Mouse (Mus musculus) MEL (cell line): ENCODE measurements around the gene Gm20481. TPM values are rescaled to one million over a fixed set of nuclear protein-coding genes. Genes with fewer than 3 reads are reported as not detected.

Source experiments
- DNase-seq: peaks from one replicate; pipeline ENCODE4 v3.0.0; 2011; ENCODE audit warnings: low read depth, low spot score
- H3K27ac ChIP-seq: 2 replicates; pipeline ENCODE4 v1.5.1; 2012; ENCODE audit warnings: low read depth, mild to moderate bottlenecking, control low read depth, low read length, moderate library complexity; ENCODE audit not compliant: control insufficient read depth
- H3K27me3 ChIP-seq, 2 experiments: fragments of 150-350 bp in 1 of 2; sonication (generic) in 1 of 2; 2 replicates each; pipeline ENCODE4 v1.6.1; 2012; ENCODE audit warnings: low read length in 2 of 2, mild to moderate bottlenecking in 2 of 2, improper control_type of control experiment in 1 of 2, moderate library complexity in 1 of 2; ENCODE audit not compliant: insufficient read depth in 2 of 2, control insufficient read depth in 1 of 2
- H3K36me3 ChIP-seq, 2 experiments: 2 replicates each; pipeline ENCODE4 v1.6.1; 2012 to 2014; ENCODE audit warnings: low read length in 2 of 2, improper control_type of control experiment in 1 of 2, inconsistent platforms in 1 of 2, mild to moderate bottlenecking in 1 of 2; ENCODE audit not compliant: insufficient read depth in 2 of 2, control insufficient read depth in 1 of 2
- H3K4me1 ChIP-seq, 2 experiments: fragments of 150-350 bp in 1 of 2; sonication (generic) in 1 of 2; 2 replicates each; pipeline ENCODE4 v1.6.1; 2012; ENCODE audit warnings: low read length in 2 of 2, improper control_type of control experiment in 1 of 2, mild to moderate bottlenecking in 1 of 2; ENCODE audit not compliant: insufficient read depth in 2 of 2, control insufficient read depth in 1 of 2
- H3K4me3 ChIP-seq, 2 experiments: fragments of 150-350 bp in 1 of 2; sonication (generic) in 1 of 2; 2 replicates each; pipeline ENCODE4 v1.5.1; 2012; ENCODE audit warnings: low read depth in 2 of 2, low read length in 2 of 2, mild to moderate bottlenecking in 2 of 2, moderate library complexity in 2 of 2, control low read depth in 1 of 2, improper control_type of control experiment in 1 of 2; ENCODE audit not compliant: control insufficient read depth in 1 of 2, insufficient read depth in 1 of 2
- H3K79me2 ChIP-seq: 2 replicates; pipeline ENCODE4 v1.6.1; 2012; ENCODE audit warnings: mild to moderate bottlenecking, low read length, moderate library complexity; ENCODE audit not compliant: control insufficient read depth, poor library complexity, insufficient read depth
- H3K9ac ChIP-seq: 2 replicates; pipeline ENCODE4 v1.6.1; 2012; ENCODE audit warnings: low read depth, mild to moderate bottlenecking, control low read depth, low read length, moderate library complexity; ENCODE audit not compliant: control insufficient read depth, poor library complexity, severe bottlenecking
- H3K9me3 ChIP-seq: fragments of 150-350 bp; sonication (generic); replicated peaks from 2 replicates; pipeline ENCODE4 v1.6.1; 2012; ENCODE audit warnings: mild to moderate bottlenecking, low read length, improper control_type of control experiment, moderate library complexity; ENCODE audit not compliant: insufficient read depth
- BHLHE40 ChIP-seq: IDR thresholded peaks from 2 replicates; pipeline ENCODE4 v1.6.1; 2012; ENCODE audit warnings: low read depth, mild to moderate bottlenecking, inconsistent platforms, low read length, improper control_type of control experiment, borderline replicate concordance
- CHD1 ChIP-seq: IDR thresholded peaks from 2 replicates; pipeline ENCODE4 v1.6.1; 2012; ENCODE audit warnings: low read depth, mild to moderate bottlenecking, inconsistent platforms, low read length, improper control_type of control experiment
- CHD2 ChIP-seq: IDR thresholded peaks from 2 replicates; pipeline ENCODE4 v1.6.1; 2011; ENCODE audit warnings: low read length, improper control_type of control experiment
- E2F4 ChIP-seq: IDR thresholded peaks from 2 replicates; pipeline ENCODE4 v1.6.1; 2011; ENCODE audit warnings: low read depth, low read length, improper control_type of control experiment, borderline replicate concordance
- EP300 ChIP-seq, 2 experiments: IDR thresholded peaks; 2 replicates each; pipeline ENCODE4 v1.6.1; 2011; ENCODE audit warnings: improper control_type of control experiment in 2 of 2, low read length in 2 of 2, low read depth in 1 of 2, mild to moderate bottlenecking in 1 of 2
- ETS1 ChIP-seq: IDR thresholded peaks from 2 replicates; pipeline ENCODE4 v1.6.1; 2012; ENCODE audit warnings: low read depth, mild to moderate bottlenecking, inconsistent platforms, low read length, improper control_type of control experiment, moderate library complexity
- GABPA ChIP-seq: IDR thresholded peaks from 2 replicates; pipeline ENCODE4 v1.6.1; 2012; ENCODE audit warnings: low read depth, mild to moderate bottlenecking, inconsistent platforms, low read length, improper control_type of control experiment, moderate library complexity
- GATA1 ChIP-seq: IDR thresholded peaks from 2 replicates; pipeline ENCODE4 v1.6.1; 2011; ENCODE audit warnings: low read depth, low read length, improper control_type of control experiment
- HCFC1 ChIP-seq: IDR thresholded peaks from 2 replicates; pipeline ENCODE4 v1.6.1; 2012; ENCODE audit warnings: low read depth, mild to moderate bottlenecking, inconsistent platforms, low read length, improper control_type of control experiment, moderate library complexity
- JUND ChIP-seq: IDR thresholded peaks from 2 replicates; pipeline ENCODE4 v1.6.1; 2011; ENCODE audit warnings: low read depth, mild to moderate bottlenecking, improper control_type of control experiment, low read length
- KAT2A ChIP-seq: conservative IDR thresholded peaks from 2 replicates; pipeline ENCODE4 v1.6.1; 2012; ENCODE audit warnings: low read depth, low read length, improper control_type of control experiment, inconsistent platforms
- MAFK ChIP-seq: IDR thresholded peaks from 2 replicates; pipeline ENCODE4 v1.6.1; 2011; ENCODE audit warnings: low read depth, mild to moderate bottlenecking, low read length, improper control_type of control experiment, borderline replicate concordance
- MAX ChIP-seq: IDR thresholded peaks from 2 replicates; pipeline ENCODE4 v1.6.1; 2011; ENCODE audit warnings: low read length, improper control_type of control experiment
- MAZ ChIP-seq: IDR thresholded peaks from 2 replicates; pipeline ENCODE4 v1.6.1; 2012; ENCODE audit warnings: low read depth, mild to moderate bottlenecking, inconsistent platforms, low read length, improper control_type of control experiment
- MEF2A ChIP-seq: IDR thresholded peaks from 2 replicates; pipeline ENCODE4 v1.6.1; 2014; ENCODE audit warnings: low read depth, mild to moderate bottlenecking, inconsistent platforms, low read length, improper control_type of control experiment; ENCODE audit not compliant: poor library complexity, insufficient replicate concordance, severe bottlenecking; ENCODE audit errors: extremely low read depth
- MXI1 ChIP-seq: IDR thresholded peaks from 2 replicates; pipeline ENCODE4 v1.6.1; 2011; ENCODE audit warnings: mild to moderate bottlenecking, low read depth, low read length, improper control_type of control experiment
- NRF1 ChIP-seq: IDR thresholded peaks from 2 replicates; pipeline ENCODE4 v1.6.1; 2014; ENCODE audit warnings: low read depth, mild to moderate bottlenecking, inconsistent platforms, low read length, improper control_type of control experiment, moderate library complexity; ENCODE audit not compliant: poor library complexity, insufficient read depth, severe bottlenecking
- POLR2A ChIP-seq, 2 experiments: IDR thresholded peaks; 2 replicates each; pipeline ENCODE4 v1.6.1; 2011 to 2012; ENCODE audit warnings: low read length in 2 of 2, mild to moderate bottlenecking in 2 of 2, control low read depth in 1 of 2, improper control_type of control experiment in 1 of 2, low read depth in 1 of 2, moderate library complexity in 1 of 2; ENCODE audit not compliant: control insufficient read depth in 1 of 2, insufficient read depth in 1 of 2, poor library complexity in 1 of 2
- POLR2AphosphoS2 ChIP-seq: IDR thresholded peaks from 2 replicates; pipeline ENCODE4 v1.6.1; 2011; ENCODE audit warnings: low read length, improper control_type of control experiment
- POLR2AphosphoS5 ChIP-seq: IDR thresholded peaks from 2 replicates; pipeline ENCODE4 v1.6.1; 2012; ENCODE audit warnings: low read depth, borderline replicate concordance, mild to moderate bottlenecking, inconsistent platforms, low read length, moderate library complexity, mixed read lengths
- RAD21 ChIP-seq: IDR thresholded peaks from 2 replicates; pipeline ENCODE4 v1.6.1; 2011; ENCODE audit warnings: mild to moderate bottlenecking, low read depth, low read length, improper control_type of control experiment
- RCOR1 ChIP-seq: IDR thresholded peaks from 2 replicates; pipeline ENCODE4 v1.6.1; 2012; ENCODE audit warnings: low read depth, mild to moderate bottlenecking, inconsistent platforms, low read length, improper control_type of control experiment
- SIN3A ChIP-seq: IDR thresholded peaks from 2 replicates; pipeline ENCODE4 v1.6.1; 2012; ENCODE audit warnings: low read length, improper control_type of control experiment, inconsistent platforms
- SMC3 ChIP-seq: IDR thresholded peaks from 2 replicates; pipeline ENCODE4 v1.6.1; 2011; ENCODE audit warnings: low read depth, low read length, improper control_type of control experiment
- TAL1 ChIP-seq: IDR thresholded peaks from 2 replicates; pipeline ENCODE4 v1.6.1; 2012; ENCODE audit warnings: mild to moderate bottlenecking, inconsistent platforms, low read length, moderate library complexity, mixed read lengths
- TBP ChIP-seq: IDR thresholded peaks from 2 replicates; pipeline ENCODE4 v1.8.0; 2011; ENCODE audit warnings: low read depth, low read length, improper control_type of control experiment
- TCF12 ChIP-seq: IDR thresholded peaks from 2 replicates; pipeline ENCODE4 v1.6.1; 2014; ENCODE audit warnings: low read depth, mild to moderate bottlenecking, inconsistent platforms, low read length, improper control_type of control experiment, moderate library complexity
- UBTF ChIP-seq: IDR thresholded peaks from 2 replicates; pipeline ENCODE4 v1.6.1; 2012; ENCODE audit warnings: low read depth, mild to moderate bottlenecking, inconsistent platforms, low read length, improper control_type of control experiment, moderate library complexity, borderline replicate concordance; ENCODE audit not compliant: insufficient read depth
- USF1 ChIP-seq: IDR thresholded peaks from 2 replicates; pipeline ENCODE4 v1.6.1; 2014; ENCODE audit warnings: low read depth, mild to moderate bottlenecking, inconsistent platforms, low read length, improper control_type of control experiment, moderate library complexity
- ZC3H11A ChIP-seq: IDR thresholded peaks from 2 replicates; pipeline ENCODE4 v1.6.1; 2012; ENCODE audit warnings: low read depth, mild to moderate bottlenecking, inconsistent platforms, low read length, improper control_type of control experiment
- ZMIZ1 ChIP-seq: IDR thresholded peaks from 2 replicates; pipeline ENCODE4 v1.6.1; 2012; ENCODE audit warnings: low read depth, mild to moderate bottlenecking, inconsistent platforms, low read length, improper control_type of control experiment, moderate library complexity
- ZNF384 ChIP-seq: IDR thresholded peaks from 2 replicates; pipeline ENCODE4 v1.6.1; 2012; ENCODE audit warnings: low read depth, mild to moderate bottlenecking, inconsistent platforms, low read length, improper control_type of control experiment
- polyA plus RNA-seq, 2 experiments: library from polyadenylated mRNA; stranded (reverse) in 1 of 2; unstranded in 1 of 2; fragments of >175 nt in 1 of 2; fragments of >200 nt in 1 of 2; gene quantifications; 2 replicates each; pipeline versions ENCODE4 v1.2.1 to v1.2.4; 2012; ENCODE audit warnings: low replicate concordance in 2 of 2, low read depth in 1 of 2; ENCODE audit not compliant: insufficient read length in 2 of 2, insufficient read depth in 1 of 2, missing spikeins in 1 of 2
- total RNA-seq: library from RNA; depleted of rRNA; stranded (reverse); fragments of 300-350 nt; gene quantifications from 2 replicates; pipeline ENCODE4 v1.2.3, GENCODE M21; 2012

Gene Gm20481
- total and polyA plus RNA-seq, 3 experiments, result not detected

DNA sequence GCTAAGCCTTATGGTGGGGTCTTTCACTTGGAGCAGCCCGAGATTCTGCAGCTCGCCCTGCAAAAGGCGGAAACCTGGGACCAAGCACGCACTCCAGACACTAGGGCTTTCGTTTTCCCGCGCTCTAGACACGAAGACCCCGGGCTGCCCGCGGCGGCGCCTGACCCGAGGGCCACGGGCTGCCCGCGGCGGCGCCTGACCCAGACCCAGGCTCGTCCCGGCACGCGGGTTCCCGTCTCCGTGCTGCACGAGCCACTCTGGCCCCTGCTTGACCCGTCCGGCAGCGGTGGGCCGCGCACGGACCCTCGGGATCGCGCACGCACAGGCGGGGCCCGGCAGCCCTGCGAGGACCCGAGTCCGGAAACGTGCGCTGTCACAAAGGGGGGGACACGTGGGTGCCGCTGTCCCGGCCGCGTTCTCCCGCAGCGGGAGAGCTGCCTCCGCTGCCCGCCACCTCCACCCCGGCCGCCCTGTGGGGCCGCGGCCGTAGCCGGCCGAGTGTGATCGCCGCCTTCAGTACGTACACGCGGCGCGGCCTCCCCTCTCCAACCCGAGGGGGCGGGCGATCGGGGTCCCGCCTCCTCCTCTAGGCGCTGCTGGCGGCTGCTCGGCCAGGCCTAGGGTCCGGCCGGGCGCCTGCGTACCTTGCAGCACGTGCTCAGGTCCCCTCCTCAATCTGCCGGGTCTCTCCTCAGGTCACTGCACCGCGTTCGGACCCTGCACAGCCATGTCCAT, 31.2 kb downstream of the Gm20481 start, which contains the start of gene Vars (continued):
- no peak for TF ChIP-seq BHLHE40
- no peak for TF ChIP-seq GABPA
- no peak for TF ChIP-seq UBTF

GRCm38 (mm10) chr17:35001452-35002152, 31.9 kb downstream of the Gm20481 start:
- H3K4me1 ChIP-seq, result peaks cover 0 to 5% of the 10 kb centered on the region in 2 experiments; a peak in 2 of 4 replicates
- peaks cover 79% of the 10 kb centered on the region for H3K79me2 ChIP-seq
- peak overlapping the region; percentile 64 to 89 for H3K4me3 ChIP-seq
- H3K27me3 ChIP-seq, result no peaks in the 10 kb centered on the region
- no peaks in the 10 kb centered on the region for H3K9me3 ChIP-seq
- peaks cover 0 to 7% of the 10 kb centered on the region in 2 experiments; a peak in 3 of 4 replicates for H3K36me3 ChIP-seq
- DNase-seq, result peak; percentile 66
- H3K9ac ChIP-seq, result peak overlapping the region; percentile 100
- H3K27ac ChIP-seq, result peak overlapping the region; percentile 99
- no peak for TF ChIP-seq ZC3H11A
- no peak for TF ChIP-seq GABPA
- TF ChIP-seq TBP, result peak; percentile 48; the same call in 1 of the 2 replicates
- no peak for TF ChIP-seq E2F4
- TF ChIP-seq RCOR1, result no peak
- TF ChIP-seq HCFC1, result 0 out of 2 replicates have a peak, but pooled peaks have one; percentile 11
- no peak for TF ChIP-seq TCF12
- TF ChIP-seq MAX, result 0 out of 2 replicates have a peak, but pooled peaks have one; percentile 17
- no peak for TF ChIP-seq JUND
- peak; percentile 37; the same call in 1 of the 2 replicates for TF ChIP-seq SIN3A
- no peak for TF ChIP-seq ZMIZ1
- TF ChIP-seq RAD21, result no peak
- no peak for TF ChIP-seq POLR2AphosphoS2
- TF ChIP-seq ETS1, result peak; percentile 26; the same call in 1 of the 2 replicates
- TF ChIP-seq POLR2A (IDR thresholded peaks at IDR 0.05; ENCODE audit: control insufficient read depth in 1 of 2, insufficient read depth in 1 of 2, low read depth in 1 of 2, low read length in 2 of 2, poor library complexity in 1 of 2), result peak in 1 of 2 experiments; percentile 50; a peak in 1 of 4 replicates
- TF ChIP-seq EP300 (IDR thresholded peaks at IDR 0.05; ENCODE audit: low read depth in 1 of 2, low read length in 2 of 2), result no peak; a peak in 1 of 4 replicates
- no peak for TF ChIP-seq USF1
- TF ChIP-seq MEF2A, result no peak
- no peak for TF ChIP-seq POLR2AphosphoS5
- TF ChIP-seq MAFK, result no peak
- no peak for TF ChIP-seq MAZ
- no peak for TF ChIP-seq ZNF384
- TF ChIP-seq MXI1, result no peak; the same call in 1 of the 2 replicates
- TF ChIP-seq NRF1, result no peak
- peak; percentile 35; the same call in 1 of the 2 replicates for TF ChIP-seq BHLHE40
- peak; percentile 21; the same call in 1 of the 2 replicates for TF ChIP-seq KAT2A
- TF ChIP-seq SMC3, result no peak
- TF ChIP-seq GATA1, result no peak
- no peak for TF ChIP-seq CHD2
- peak; percentile 24; the same call in 1 of the 2 replicates for TF ChIP-seq CHD1
- no peak for TF ChIP-seq TAL1
